Mouse (Mus musculus) cortical plate, adult 2 months (tissue): ENCODE data around the gene Spata32.

Experiments used
- CTCF ChIP-seq: fragments of 200-500 bp; IDR thresholded peaks from 2 replicates; pipeline ENCODE4 v1.5.1; 2011; ENCODE audit warnings: mild to moderate bottlenecking, control low read depth, low read length; ENCODE audit not compliant: insufficient read depth; ENCODE audit errors: extremely low read depth
- POLR2A ChIP-seq: fragments of 200-500 bp; IDR thresholded peaks from 2 replicates; pipeline ENCODE4 v1.6.1; 2011; ENCODE audit warnings: mild to moderate bottlenecking, low read length, control low read depth; ENCODE audit not compliant: insufficient read depth; ENCODE audit errors: extremely low read depth

GRCm38 (mm10) chr11:103223951-103224456 is 5.8 kb upstream of the Spata32 start:
- TF ChIP-seq CTCF (no peak), POLR2A (no peak)
